Mouse (Mus musculus): ENCODE measurements around the gene Pias3.

- TF ChIP-seq POLR2A (IDR thresholded peaks at IDR 0.05; ENCODE audit: insufficient read depth, low read depth, low read length) (no peak), CTCF (IDR thresholded peaks at IDR 0.05; ENCODE audit: insufficient read depth, low read depth, low read length) (no peak)
Observed at GRCm38 (mm10) chr3:96684822-96685156, 11.4 kb upstream of the Pias3 start.
